Mouse (Mus musculus) neural tube, embryonic 14.5 days (tissue): ENCODE measurements around the gene Efna1. TPM values are rescaled to one million over a fixed set of nuclear protein-coding genes. Genes with fewer than 3 reads are reported as not detected.

Experiments used
- ATAC-seq: fragments of 200-750 bp; cut with Nextera tagmentation; 2 replicates; pipeline ENCODE4 v1.8.0; 2017; ENCODE audit warnings: low read depth, mild to moderate bottlenecking, moderate TSS enrichment, moderate library complexity
- H3K27ac ChIP-seq: fragments of 300-500 bp; sonication (generic); 2 replicates; pipeline ENCODE4 v1.5.1; 2014; ENCODE audit warnings: low read depth, mild to moderate bottlenecking, control low read depth, low read length, moderate library complexity, mixed read lengths
- H3K27me3 ChIP-seq: fragments of 300-500 bp; sonication (generic); 2 replicates; pipeline ENCODE4 v1.6.1; 2014; ENCODE audit warnings: low read length; ENCODE audit not compliant: control insufficient read depth, insufficient read depth
- H3K36me3 ChIP-seq: fragments of 300-500 bp; sonication (generic); 2 replicates; pipeline ENCODE4 v1.6.1; 2014; ENCODE audit warnings: low read length, mixed read lengths; ENCODE audit not compliant: control insufficient read depth, insufficient read depth
- H3K4me1 ChIP-seq: fragments of 300-500 bp; sonication (generic); 2 replicates; pipeline ENCODE4 v1.6.1; 2014; ENCODE audit warnings: low read length; ENCODE audit not compliant: control insufficient read depth, insufficient read depth
- H3K4me2 ChIP-seq: fragments of 300-500 bp; sonication (generic); 2 replicates; pipeline ENCODE4 v1.6.1; 2014; ENCODE audit warnings: mild to moderate bottlenecking, low read depth, low read length, control low read depth
- H3K4me3 ChIP-seq: fragments of 300-500 bp; sonication (generic); 2 replicates; pipeline ENCODE4 v1.5.1; 2014; ENCODE audit warnings: low read depth, low read length, control low read depth, mixed read lengths
- H3K9ac ChIP-seq: fragments of 300-500 bp; sonication (generic); replicated peaks from 2 replicates; pipeline ENCODE4 v1.6.1; 2014; ENCODE audit warnings: low read depth, mild to moderate bottlenecking, control low read depth, low read length, mixed read lengths
- H3K9me3 ChIP-seq: fragments of 300-500 bp; sonication (generic); 2 replicates; pipeline ENCODE4 v1.6.1; 2016; ENCODE audit warnings: low read length; ENCODE audit not compliant: control insufficient read depth
- WGBS: fragments of 180-500 bp; shearing (Covaris S2); extraction: QIAGEN DNeasy Blood & Tissue Kit; methylation state at CpG from one replicate; pipeline ENCODE4 v1.1.7; 2014; 5-methylcytosine and 5-hydroxymethylcytosine counted together
- polyA plus RNA-seq: library from polyadenylated mRNA; unstranded; fragments of >200 nt; fragmentation: Nextera tagmentation; extraction: Ambion mirVana; gene quantifications from 2 replicates; pipeline ENCODE4 v1.2.1, GENCODE M21; 2014

Efna1 gene
- polyA plus RNA-seq, 1 experiment from 2014 or later = 6.8 TPM

- Histone ChIP-seq H3K4me3 (peak within 1 kb of the TSS; percentile 42), H3K9ac (peak within 1 kb of the TSS; percentile 70), H3K36me3 (peaks cover 13% of the 10 kb centered on the region), H3K27ac (peak within 1 kb of the TSS; percentile 94), H3K27me3 (no peaks in the 10 kb centered on the region), H3K9me3 (no peaks in the 10 kb centered on the region), H3K4me1 (peaks cover 25% of the 10 kb centered on the region), H3K4me2 (peak within 1 kb of the TSS; percentile 93)
- peak; percentile 52 for ATAC-seq
- WGBS = 3% methylated on average over 20 of the region's 20 CpGs
Measured at GRCm38 (mm10) chr3:89245688-89246171, 35.2 kb downstream of the Efna1 start, which contains the start of gene Krtcap2. Gene Krtcap2, plus strand, starts transcription at chr3:89245966.

GRCm38 (mm10) chr3:89244982-89245687 lies 35.8 kb downstream of the Efna1 start:
- ATAC-seq = peak; percentile 64
- Histone ChIP-seq H3K9ac (peak overlapping the region; percentile 70), H3K4me3 (peak overlapping the region; percentile 42), H3K4me2 (peak overlapping the region; percentile 93), H3K36me3 (peaks cover 18% of the 10 kb centered on the region), H3K27ac (peak overlapping the region; percentile 94), H3K9me3 (no peaks in the 10 kb centered on the region), H3K4me1 (peaks cover 25% of the 10 kb centered on the region), H3K27me3 (no peaks in the 10 kb centered on the region)
- under 1% methylated on average over 19 of the region's 26 CpGs for WGBS

GRCm38 (mm10) chr3:89244158-89244981 lies 36.6 kb downstream of the Efna1 start:
- 13% methylated on average over 25 of the region's 25 CpGs for WGBS
- Histone ChIP-seq H3K4me2 (peak overlapping the region; percentile 93), H3K9ac (peak overlapping the region; percentile 70), H3K9me3 (no peaks in the 10 kb centered on the region), H3K27me3 (no peaks in the 10 kb centered on the region), H3K4me3 (peak overlapping the region; percentile 42), H3K36me3 (peaks cover 24% of the 10 kb centered on the region), H3K27ac (peak overlapping the region; percentile 94), H3K4me1 (peaks cover 25% of the 10 kb centered on the region)
- ATAC-seq = peak; percentile 31

GRCm38 (mm10) chr3:89243609-89244008 lies 37.3 kb downstream of the Efna1 start:
- Histone ChIP-seq H3K27me3 (no peaks in the 10 kb centered on the region), H3K4me2 (peak overlapping the region; percentile 93), H3K27ac (peak overlapping the region; percentile 28; the same call in 1 of the 2 replicates), H3K36me3 (peaks cover 31% of the 10 kb centered on the region), H3K4me3 (peak overlapping the region; percentile 42), H3K9ac (peak overlapping the region; percentile 70), H3K9me3 (no peaks in the 10 kb centered on the region), H3K4me1 (peaks cover 25% of the 10 kb centered on the region)
- WGBS = 9% methylated on average over 14 of the region's 14 CpGs
- ATAC-seq = peak; percentile 5; the same call in 1 of the 2 replicates

- H3K4me3 ChIP-seq = no peak overlapping the region
- H3K9me3 ChIP-seq = no peaks in the 10 kb centered on the region
- no peak overlapping the region for H3K9ac ChIP-seq
- no peaks in the 10 kb centered on the region for H3K27me3 ChIP-seq
- no peak overlapping the region for H3K27ac ChIP-seq
- ATAC-seq = no peak
- H3K4me1 ChIP-seq = peaks cover 22% of the 10 kb centered on the region
- H3K36me3 ChIP-seq = peaks cover 43% of the 10 kb centered on the region
- peak overlapping the region; percentile 93; the same call in 1 of the 2 replicates for H3K4me2 ChIP-seq
- 76% methylated on average over 9 of the region's 9 CpGs for WGBS
Measured at GRCm38 (mm10) chr3:89242331-89242895, 38.5 kb downstream of the Efna1 start.

- H3K27me3 ChIP-seq = no peaks in the 10 kb centered on the region
- H3K36me3 ChIP-seq = peaks cover 77% of the 10 kb centered on the region
- no peak overlapping the region for H3K9ac ChIP-seq
- 62% methylated on average over 5 of the region's 12 CpGs for WGBS
- H3K9me3 ChIP-seq = no peaks in the 10 kb centered on the region
- no peak for ATAC-seq
- peaks cover 11% of the 10 kb centered on the region for H3K4me1 ChIP-seq
- no peak overlapping the region for H3K4me2 ChIP-seq
- H3K4me3 ChIP-seq = no peak overlapping the region
- no peak overlapping the region for H3K27ac ChIP-seq
Measured at GRCm38 (mm10) chr3:89238494-89238893, 42.4 kb downstream of the Efna1 start.

- peaks cover 76% of the 10 kb centered on the region for H3K36me3 ChIP-seq
- H3K27me3 ChIP-seq = no peaks in the 10 kb centered on the region
- H3K27ac ChIP-seq = no peak overlapping the region
- peaks cover 3% of the 10 kb centered on the region; the same call in 1 of the 2 replicates for H3K4me1 ChIP-seq
- 93% methylated on average over 21 of the region's 21 CpGs for WGBS
- H3K9ac ChIP-seq = no peak overlapping the region
- no peak overlapping the region for H3K4me3 ChIP-seq
- ATAC-seq = no peak
- H3K4me2 ChIP-seq = no peak overlapping the region
- H3K9me3 ChIP-seq = no peaks in the 10 kb centered on the region
Measured at GRCm38 (mm10) chr3:89237682-89238081, 43.3 kb downstream of the Efna1 start.

GRCm38 (mm10) chr3:89236516-89236915 lies 44.4 kb downstream of the Efna1 start:
- ATAC-seq = no peak
- WGBS = 95% methylated on average over 10 of the region's 10 CpGs
- Histone ChIP-seq H3K4me3 (no peak overlapping the region), H3K4me1 (no peaks in the 10 kb centered on the region), H3K9ac (no peak overlapping the region), H3K9me3 (no peaks in the 10 kb centered on the region), H3K4me2 (no peak overlapping the region), H3K36me3 (peaks cover 69% of the 10 kb centered on the region), H3K27me3 (no peaks in the 10 kb centered on the region), H3K27ac (no peak overlapping the region)
